Mouse (Mus musculus) cerebellum, postnatal 36 days (tissue): ENCODE data around the gene Nat8f3.
"Not testable (repeated sequence)": the region's sequence is repeated elsewhere in the genome, so short reads cannot be mapped to it uniquely, and the experiment has no call there.

Experiments
- DNase-seq, 2 experiments: peaks; one replicate each; pipeline ENCODE4 v3.0.0; 2021 to 2022; ENCODE audit warnings: mixed read lengths in 2 of 2

The Nat8f3 gene

DNA sequence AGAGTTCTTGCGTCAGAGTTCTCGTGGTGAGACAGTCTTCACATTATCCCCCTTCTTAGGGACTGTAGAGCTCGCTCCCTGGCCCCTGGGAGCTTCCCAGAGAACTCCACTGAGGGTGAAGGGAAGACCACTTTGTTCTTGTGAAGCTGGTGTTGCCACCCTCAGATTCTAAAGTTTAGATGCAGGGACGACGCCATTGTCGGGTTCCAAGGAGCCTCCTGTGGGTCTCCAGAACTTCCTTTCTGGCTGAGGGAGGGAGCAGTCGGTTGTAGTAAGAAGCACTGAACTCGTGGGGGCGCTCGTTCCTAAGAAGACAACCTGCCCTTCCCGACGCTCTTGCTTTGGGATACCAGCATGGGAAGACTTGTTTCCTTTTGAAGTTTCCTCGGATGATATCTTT, at the start of gene Nat8f3:
Nat8f3 (minus strand) TSS at position 223 of the 400 bp plus-strand sequence.
- peak; percentile 21 to 28 for DNase-seq

GRCm38 (mm10) chr6:85813339-85813738, 47.8 kb upstream of the Nat8f3 start:
- DNase-seq: no peak

DNA sequence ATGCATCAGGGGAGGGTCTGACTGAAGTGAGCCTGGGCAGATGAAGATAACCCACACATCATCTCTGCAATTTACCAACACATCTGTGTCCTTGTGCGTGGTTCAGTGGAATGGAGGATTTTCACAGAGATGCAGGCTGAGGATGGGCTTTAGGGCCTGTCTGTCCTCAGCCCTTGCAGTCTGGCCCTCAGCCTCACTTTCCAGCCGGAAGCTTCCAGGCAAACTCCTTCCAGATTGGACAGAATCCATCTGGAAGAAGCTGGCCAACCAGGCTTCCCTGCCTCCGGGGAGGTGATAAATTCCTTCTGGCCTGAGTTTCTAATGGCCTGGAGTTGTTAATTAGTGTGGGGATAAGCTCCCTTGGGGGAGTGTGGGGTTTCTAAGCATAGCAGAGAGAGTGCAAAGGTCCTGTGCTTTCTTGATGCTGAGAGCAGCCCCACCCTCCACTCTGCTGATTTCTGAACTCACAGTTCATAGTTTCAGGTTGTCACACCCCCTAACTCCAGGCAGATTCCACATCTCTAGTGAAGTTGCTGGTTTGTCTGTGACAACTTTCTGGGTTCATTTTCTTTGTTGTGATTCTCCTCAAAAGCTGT, 45.5 kb upstream of the Nat8f3 start:
- not testable (repeated sequence) for DNase-seq

- not testable (repeated sequence) for DNase-seq
These were observed 45.0 kb upstream of the Nat8f3 start for GRCm38 (mm10) chr6:85810514-85810913.

DNA sequence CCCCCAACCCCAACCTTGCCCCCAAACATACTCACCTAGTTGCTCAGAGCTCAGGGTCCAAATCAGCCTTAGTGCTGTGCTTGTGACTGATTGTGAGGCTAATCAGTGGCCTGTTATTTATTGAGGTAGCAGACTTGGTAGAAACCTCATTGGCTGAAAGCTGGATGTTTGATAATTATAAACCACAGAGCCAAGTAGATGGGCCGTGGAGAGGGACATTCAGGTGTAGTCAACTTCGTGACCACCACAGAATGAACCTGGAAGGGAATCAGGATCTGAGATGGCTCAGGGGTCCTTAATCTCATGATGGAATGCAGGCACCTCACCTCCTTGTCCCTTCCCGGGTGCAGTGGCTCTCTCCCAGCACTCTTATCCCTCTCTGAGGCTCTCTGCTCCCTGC, 44.2 kb upstream of the Nat8f3 start:
- DNase-seq: not testable (repeated sequence)

GRCm38 (mm10) chr6:85803180-85803579, 37.6 kb upstream of the Nat8f3 start:
- DNase-seq: not testable (repeated sequence)

DNA sequence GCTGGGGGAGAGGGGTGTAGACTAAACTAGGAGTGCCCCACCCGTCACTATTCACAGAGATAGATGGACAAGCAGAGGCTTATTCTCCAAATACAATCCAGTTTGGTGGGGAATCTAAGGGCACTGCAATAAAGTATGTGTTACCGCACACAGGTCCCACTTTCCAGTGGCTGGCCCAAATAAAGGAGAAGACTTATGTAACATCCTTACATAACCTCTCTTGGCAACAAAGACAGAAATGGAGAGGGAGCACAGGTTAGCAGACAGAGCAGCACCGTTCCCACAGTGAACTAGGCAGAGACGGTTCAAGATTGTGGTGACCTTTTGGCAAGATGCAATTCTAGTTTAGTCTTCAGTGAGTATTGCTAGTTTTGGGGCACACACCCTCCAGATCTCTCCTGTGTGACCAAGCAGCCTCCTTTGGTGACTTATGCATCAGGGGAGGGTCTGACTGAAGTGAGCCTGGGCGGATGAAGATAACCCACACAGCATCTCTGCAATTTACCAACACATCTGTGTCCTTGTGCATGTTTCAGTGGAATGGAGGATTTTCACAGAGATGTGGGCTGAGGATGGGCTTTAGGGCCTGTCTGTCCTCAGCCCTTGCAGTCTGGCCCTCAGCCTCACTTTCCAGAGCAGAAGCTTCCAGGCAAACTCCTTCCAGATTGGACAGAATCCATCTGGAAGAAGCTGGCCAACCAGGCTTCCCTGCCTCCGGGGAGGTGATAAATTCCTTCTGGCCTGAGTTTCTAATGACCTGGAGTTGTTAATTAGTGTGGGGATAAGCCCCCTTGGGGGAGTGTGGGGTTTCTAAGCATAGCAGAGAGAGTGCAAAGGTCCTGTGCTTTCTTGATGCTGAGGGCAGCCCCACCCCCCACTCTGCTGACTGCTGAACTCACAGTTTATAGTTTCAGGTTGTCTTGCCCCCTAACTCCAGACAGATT, 2.2 kb downstream of the Nat8f3 start:
- not testable (repeated sequence) for DNase-seq

DNA sequence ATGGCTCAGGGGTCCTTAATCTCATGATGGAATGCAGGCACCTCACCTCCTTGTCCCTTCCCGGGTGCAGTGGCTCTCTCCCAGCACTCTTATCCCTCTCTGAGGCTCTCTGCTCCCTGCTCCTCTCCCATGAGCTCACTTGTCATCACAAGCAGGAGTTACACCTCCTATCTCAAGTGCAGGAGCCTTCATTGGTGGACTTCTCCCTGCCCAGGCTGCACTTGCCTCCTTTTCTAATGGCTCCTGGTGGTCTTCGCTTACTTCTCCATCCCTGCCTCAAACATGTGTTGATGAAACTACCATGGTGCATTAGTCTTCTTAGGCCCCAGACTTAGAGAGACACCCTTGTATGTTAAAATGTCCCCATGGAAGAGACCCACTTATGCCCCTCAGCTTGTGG, 2.9 kb downstream of the Nat8f3 start:
- DNase-seq: not testable (repeated sequence)

- DNase-seq: not testable (repeated sequence)
These were observed 9.8 kb downstream of the Nat8f3 start for GRCm38 (mm10) chr6:85755705-85756249.

GRCm38 (mm10) chr6:85713105-85713504, 52.4 kb downstream of the Nat8f3 start, which contains the start of gene Nat8f7:
TSS of gene Nat8f7 (minus strand) at chr6:85713205.
- not testable (repeated sequence) for DNase-seq

DNA sequence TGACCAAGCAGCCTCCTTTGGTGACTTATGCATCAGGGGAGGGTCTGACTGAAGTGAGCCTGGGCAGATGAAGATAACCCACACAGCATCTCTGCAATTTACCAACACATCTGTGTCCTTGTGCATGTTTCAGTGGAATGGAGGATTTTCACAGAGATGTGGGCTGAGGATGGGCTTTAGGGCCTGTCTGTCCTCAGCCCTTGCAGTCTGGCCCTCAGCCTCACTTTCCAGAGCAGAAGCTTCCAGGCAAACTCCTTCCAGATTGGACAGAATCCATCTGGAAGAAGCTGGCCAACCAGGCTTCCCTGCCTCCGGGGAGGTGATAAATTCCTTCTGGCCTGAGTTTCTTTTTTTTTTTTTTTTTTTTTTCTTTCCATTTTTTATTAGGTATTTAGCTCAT, 55.9 kb downstream of the Nat8f3 start:
- DNase-seq: not testable (repeated sequence)

- peak in 1 of 2 experiments; percentile 15 for DNase-seq
These were observed 56.3 kb downstream of the Nat8f3 start for GRCm38 (mm10) chr6:85709206-85709605.

DNA sequence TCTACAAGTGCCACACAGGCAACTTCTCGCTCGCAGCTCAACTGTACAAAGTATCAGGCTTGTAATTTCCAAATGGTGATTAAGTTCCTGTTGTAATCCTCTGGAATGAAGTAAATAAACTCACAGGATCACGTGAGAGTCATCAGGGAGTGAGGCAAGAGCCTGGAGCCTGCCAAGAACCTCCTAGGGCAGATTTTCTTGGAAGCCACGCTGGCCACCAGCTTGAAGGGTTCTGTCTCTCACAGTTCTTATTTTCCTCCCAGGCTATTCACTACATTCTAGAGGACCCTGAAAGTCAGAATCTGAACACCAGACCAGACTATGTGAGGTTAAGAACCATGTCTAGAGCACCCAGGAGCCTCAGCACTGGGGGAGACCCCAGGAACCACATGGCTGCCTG, 63.6 kb downstream of the Nat8f3 start:
- DNase-seq: peak in 1 of 2 experiments; percentile 4
